Mouse (Mus musculus) lung, adult 18-20 months (tissue): Measurements from ENCODE around the gene Plekha1.

Experiments used
- DNase-seq, 2 experiments: peaks; one replicate each; pipeline ENCODE4 v3.0.0; 2022; ENCODE audit warnings: mixed read lengths in 2 of 2

Gene Plekha1

GRCm38 (mm10) chr7:130860721-130861142, 4.8 kb upstream of the Plekha1 start:
- DNase-seq, result peak; percentile 32 to 63

GRCm38 (mm10) chr7:130862501-130862900, 3.1 kb upstream of the Plekha1 start:
- DNase-seq, result peak; percentile 40 to 63

- DNase-seq, result no peak
Observed at GRCm38 (mm10) chr7:130864711-130865110, 845 bp upstream of the Plekha1 start.

GRCm38 (mm10) chr7:130866640-130867039, 1.1 kb downstream of the Plekha1 start:
- no peak for DNase-seq

GRCm38 (mm10) chr7:130867256-130867655, 1.7 kb downstream of the Plekha1 start:
- peak in 1 of 2 experiments; percentile 27 for DNase-seq

GRCm38 (mm10) chr7:130884161-130884560, 18.6 kb downstream of the Plekha1 start:
- DNase-seq, result no peak

GRCm38 (mm10) chr7:130886246-130886645, 20.7 kb downstream of the Plekha1 start:
- no peak for DNase-seq

GRCm38 (mm10) chr7:130887946-130888345, 22.4 kb downstream of the Plekha1 start:
- DNase-seq, result no peak

- no peak for DNase-seq
Observed at GRCm38 (mm10) chr7:130890871-130891270, 25.3 kb downstream of the Plekha1 start.

- peak; percentile 48 to 61 for DNase-seq
Observed at GRCm38 (mm10) chr7:130892973-130893372, 27.4 kb downstream of the Plekha1 start.

- no peak for DNase-seq
Observed at GRCm38 (mm10) chr7:130894931-130895617, 29.5 kb downstream of the Plekha1 start.

- no peak for DNase-seq
Observed at GRCm38 (mm10) chr7:130895618-130895945, 30.0 kb downstream of the Plekha1 start.

GRCm38 (mm10) chr7:130896064-130896463, 30.5 kb downstream of the Plekha1 start:
- no peak for DNase-seq

GRCm38 (mm10) chr7:130897201-130897600, 31.6 kb downstream of the Plekha1 start:
- no peak for DNase-seq

- no peak for DNase-seq
Observed at GRCm38 (mm10) chr7:130898373-130898772, 32.8 kb downstream of the Plekha1 start.

GRCm38 (mm10) chr7:130900233-130900848, 34.8 kb downstream of the Plekha1 start:
- DNase-seq, result no peak

- no peak for DNase-seq
Observed at GRCm38 (mm10) chr7:130902929-130903328, 37.4 kb downstream of the Plekha1 start.

- DNase-seq, result peak; percentile 15
Observed at GRCm38 (mm10) chr7:130903505-130904074, 38.0 kb downstream of the Plekha1 start.

- DNase-seq, result no peak
Observed at GRCm38 (mm10) chr7:130904571-130905365, 39.2 kb downstream of the Plekha1 start.

- DNase-seq, result no peak
Observed at GRCm38 (mm10) chr7:130910841-130911240, 45.3 kb downstream of the Plekha1 start.

GRCm38 (mm10) chr7:130914693-130915363, 49.3 kb downstream of the Plekha1 start:
- DNase-seq, result peak in 1 of 2 experiments; percentile 40

GRCm38 (mm10) chr7:130918260-130918659, 52.7 kb downstream of the Plekha1 start:
- DNase-seq, result no peak
